Mouse (Mus musculus) lung, postnatal 25 days (tissue): ENCODE data around the gene Lrrc9.

Experiments used
- DNase-seq: peaks from one replicate; pipeline ENCODE4 v3.0.0; 2022; ENCODE audit warnings: low spot score

Gene Lrrc9

GRCm38 (mm10) chr12:72467789-72468188 lies 26.1 kb downstream of the Lrrc9 start:
- DNase-seq: no peak

GRCm38 (mm10) chr12:72476773-72477450 lies 35.2 kb downstream of the Lrrc9 start:
- DNase-seq: no peak

GRCm38 (mm10) chr12:72482226-72482625 lies 40.6 kb downstream of the Lrrc9 start:
- no peak for DNase-seq

- DNase-seq: no peak
Measured at GRCm38 (mm10) chr12:72484872-72485271, 43.2 kb downstream of the Lrrc9 start.

GRCm38 (mm10) chr12:72487498-72487897 lies 45.8 kb downstream of the Lrrc9 start:
- DNase-seq: no peak

GRCm38 (mm10) chr12:72489995-72490394 lies 48.3 kb downstream of the Lrrc9 start:
- DNase-seq: peak; percentile 34

- peak; percentile 17 for DNase-seq
Measured at GRCm38 (mm10) chr12:72491063-72491719, 49.5 kb downstream of the Lrrc9 start.

GRCm38 (mm10) chr12:72496866-72497600 lies 55.4 kb downstream of the Lrrc9 start:
- no peak for DNase-seq

- no peak for DNase-seq
Measured at GRCm38 (mm10) chr12:72509606-72510005, 67.9 kb downstream of the Lrrc9 start.

GRCm38 (mm10) chr12:72515446-72515845 lies 73.8 kb downstream of the Lrrc9 start:
- DNase-seq: peak; percentile 38

- DNase-seq: no peak
Measured at GRCm38 (mm10) chr12:72518114-72518728, 76.6 kb downstream of the Lrrc9 start.

- DNase-seq: no peak
Measured at GRCm38 (mm10) chr12:72519352-72519751, 77.7 kb downstream of the Lrrc9 start.

- DNase-seq: no peak
Measured at GRCm38 (mm10) chr12:72519855-72520254, 78.2 kb downstream of the Lrrc9 start.

- DNase-seq: peak; percentile 42
Measured at GRCm38 (mm10) chr12:72520645-72521044, 79.0 kb downstream of the Lrrc9 start.

- no peak for DNase-seq
Measured at GRCm38 (mm10) chr12:72525588-72525987, 83.9 kb downstream of the Lrrc9 start.

GRCm38 (mm10) chr12:72532303-72532702 lies 90.6 kb downstream of the Lrrc9 start:
- DNase-seq: no peak

- DNase-seq: no peak
Measured at GRCm38 (mm10) chr12:72533986-72534385, 92.3 kb downstream of the Lrrc9 start.

- DNase-seq: peak; percentile 3
Measured at GRCm38 (mm10) chr12:72535599-72535998, 93.9 kb downstream of the Lrrc9 start.

GRCm38 (mm10) chr12:72536021-72536597 lies 94.4 kb downstream of the Lrrc9 start, which contains the start of gene Pcnx4:
Gene Pcnx4, plus strand, starts transcription at chr12:72536383.
- DNase-seq: peak; percentile 96

- no peak for DNase-seq
Measured at GRCm38 (mm10) chr12:72538571-72538970, 96.9 kb downstream of the Lrrc9 start.

GRCm38 (mm10) chr12:72554347-72554746 lies 112.7 kb downstream of the Lrrc9 start:
- DNase-seq: peak; percentile 67

GRCm38 (mm10) chr12:72564281-72564795 lies 122.7 kb downstream of the Lrrc9 start:
- no peak for DNase-seq
